Mouse (Mus musculus): Measurements from ENCODE around the gene Cpt2. TPM values are rescaled to one million over a fixed set of nuclear protein-coding genes. Genes with fewer than 3 reads are reported as not detected.
A peak's percentile ranks its signal among the peaks of the same experiment; 100 is the strongest.

Cpt2 gene
- polyA plus RNA-seq, 1 experiment from 2014 or later = 40.2 TPM

DNA sequence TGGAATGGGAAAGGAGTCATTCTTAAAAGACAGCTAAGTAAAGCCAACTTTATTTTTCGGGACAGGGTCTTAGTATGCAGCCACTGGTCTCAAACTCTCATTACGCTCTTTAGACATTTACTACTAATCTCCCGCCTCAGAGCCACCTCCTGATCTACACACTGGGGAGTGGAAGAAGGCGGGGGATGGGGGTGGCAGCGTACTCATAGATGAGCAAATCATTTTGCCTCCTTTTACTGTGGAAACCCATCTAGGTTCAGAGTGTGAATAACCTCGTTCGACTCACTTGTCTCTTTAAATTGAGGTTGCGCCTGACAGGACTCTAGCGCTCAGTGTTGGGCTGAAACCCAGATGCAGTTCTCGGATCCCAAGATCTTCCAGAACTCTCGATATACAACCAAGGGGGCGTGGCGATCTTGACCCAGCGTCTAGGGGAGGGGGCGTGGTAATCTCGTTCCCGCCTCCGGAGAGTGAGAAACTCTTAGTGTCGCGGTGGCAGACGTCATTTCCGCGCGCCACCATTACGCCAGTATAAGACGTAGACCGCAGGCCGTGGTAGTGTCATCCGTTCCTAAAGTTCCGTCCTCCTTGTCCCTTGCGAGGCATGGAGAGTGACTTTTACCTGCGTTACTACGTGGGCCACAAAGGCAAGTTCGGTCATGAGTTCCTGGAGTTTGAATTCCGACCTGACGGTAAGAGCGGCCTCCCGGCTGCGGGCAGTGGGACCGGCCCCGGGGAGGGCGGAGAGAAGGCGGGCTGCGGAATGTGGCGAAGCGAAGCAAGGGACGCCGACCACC, 44.0 kb downstream of the Cpt2 start, which contains the start of gene Magoh:
TSS of gene Magoh (plus strand) at position 502 of the 797 bp plus-strand sequence.
- peak; percentile 99 for DNase-seq (ENCODE audit: low spot score)
- 4% methylated on average over 48 of the region's 48 CpGs for WGBS
- H3K4me3 ChIP-seq (ENCODE audit: low read depth, low read length) = peak within 1 kb of the TSS; percentile 81
- H3K27me3 ChIP-seq (ENCODE audit: control insufficient read depth, insufficient read depth, low read length) = no peaks in the 10 kb centered on the region
- H3K27ac ChIP-seq (replicated peaks; ENCODE audit: low read depth, low read length) = peak within 1 kb of the TSS; percentile 58; the same call in 1 of the 2 replicates
- peak; percentile 94 for ATAC-seq (ENCODE audit: insufficient number of reproducible peaks, low FRiP score, low TSS enrichment, low read depth)
- H3K4me2 ChIP-seq (ENCODE audit: low read depth, severe bottlenecking) = peak within 1 kb of the TSS; percentile 59
- H3K36me3 ChIP-seq (ENCODE audit: control insufficient read depth, insufficient read depth, low read length) = peaks cover 13% of the 10 kb centered on the region
- H3K4me1 ChIP-seq (ENCODE audit: control insufficient read depth, insufficient read depth, low read length) = 0 out of 2 replicates have a peak, but pooled peaks cover 3% of the 10 kb centered on the region
- no peaks in the 10 kb centered on the region for H3K9me3 ChIP-seq (ENCODE audit: control insufficient read depth, low read length)
- peak within 1 kb of the TSS; percentile 78 for H3K9ac ChIP-seq (ENCODE audit: low read length)

DNA sequence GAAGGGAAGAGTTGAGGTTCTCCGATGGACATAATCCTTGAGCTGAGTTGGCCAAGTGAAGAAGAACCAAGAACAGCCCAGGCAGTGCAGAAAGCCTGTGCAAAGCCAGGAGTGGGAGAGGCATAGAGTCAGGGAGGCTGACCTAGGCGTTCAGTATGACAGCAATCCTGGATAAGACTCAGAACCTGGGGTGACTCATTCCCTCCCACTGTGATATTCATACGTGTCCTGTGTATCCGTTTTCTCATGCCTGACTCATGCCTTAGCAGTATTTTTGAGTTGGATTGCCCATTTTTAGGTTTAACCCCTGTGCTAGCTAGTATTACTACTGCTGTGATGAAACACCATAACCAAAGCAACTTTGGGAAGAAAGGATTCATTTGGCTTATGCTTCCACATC, 58.5 kb downstream of the Cpt2 start:
- Histone ChIP-seq H3K9ac (ENCODE audit: low read length) (no peak overlapping the region), H3K4me2 (ENCODE audit: low read depth, severe bottlenecking) (no peak overlapping the region), H3K27ac (replicated peaks; ENCODE audit: low read depth, low read length) (no peak overlapping the region), H3K9me3 (ENCODE audit: control insufficient read depth, low read length) (no peaks in the 10 kb centered on the region), H3K27me3 (ENCODE audit: control insufficient read depth, insufficient read depth, low read length) (no peaks in the 10 kb centered on the region), H3K4me3 (ENCODE audit: low read depth, low read length) (no peak overlapping the region), H3K4me1 (ENCODE audit: control insufficient read depth, insufficient read depth, low read length) (no peaks in the 10 kb centered on the region), H3K36me3 (ENCODE audit: control insufficient read depth, insufficient read depth, low read length) (no peaks in the 10 kb centered on the region)
- no peak for DNase-seq (ENCODE audit: low spot score)
- whole genome bisulfite sequencing = 89% methylated on average over 4 of the region's 4 CpGs
- no peak for ATAC-seq (ENCODE audit: insufficient number of reproducible peaks, low FRiP score, low TSS enrichment, low read depth)

DNA sequence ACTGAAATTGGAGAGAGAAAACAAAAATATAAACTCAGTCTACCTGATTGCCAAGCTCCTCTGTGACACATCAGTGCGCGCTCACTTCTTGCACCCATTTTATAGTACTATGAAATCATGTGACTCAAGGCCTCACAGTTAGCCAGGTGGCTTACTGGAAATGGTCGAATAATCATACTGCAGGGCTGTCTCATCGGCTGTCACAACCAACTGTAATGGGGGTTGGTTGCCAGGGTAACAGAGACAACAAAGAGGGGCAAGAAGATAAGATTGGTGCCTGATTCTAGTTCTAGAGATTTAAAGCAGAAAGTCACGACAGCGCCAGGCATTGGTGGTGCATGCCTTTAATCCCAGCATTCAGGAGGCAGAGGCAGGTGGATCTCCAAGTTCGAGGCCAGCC, 64.4 kb downstream of the Cpt2 start:
- Histone ChIP-seq H3K9ac (ENCODE audit: low read length) (no peak overlapping the region), H3K9me3 (ENCODE audit: control insufficient read depth, low read length) (no peaks in the 10 kb centered on the region), H3K27ac (replicated peaks; ENCODE audit: low read depth, low read length) (no peak overlapping the region), H3K27me3 (ENCODE audit: control insufficient read depth, insufficient read depth, low read length) (no peaks in the 10 kb centered on the region), H3K36me3 (ENCODE audit: control insufficient read depth, insufficient read depth, low read length) (no peaks in the 10 kb centered on the region; the same call in 1 of the 2 replicates), H3K4me2 (ENCODE audit: low read depth, severe bottlenecking) (no peak overlapping the region), H3K4me3 (ENCODE audit: low read depth, low read length) (no peak overlapping the region), H3K4me1 (ENCODE audit: control insufficient read depth, insufficient read depth, low read length) (no peaks in the 10 kb centered on the region)
- 93% methylated on average over 7 of the region's 7 CpGs for whole genome bisulfite sequencing
- DNase-seq (ENCODE audit: low spot score) = no peak
- ATAC-seq (ENCODE audit: insufficient number of reproducible peaks, low FRiP score, low TSS enrichment, low read depth) = no peak

DNA sequence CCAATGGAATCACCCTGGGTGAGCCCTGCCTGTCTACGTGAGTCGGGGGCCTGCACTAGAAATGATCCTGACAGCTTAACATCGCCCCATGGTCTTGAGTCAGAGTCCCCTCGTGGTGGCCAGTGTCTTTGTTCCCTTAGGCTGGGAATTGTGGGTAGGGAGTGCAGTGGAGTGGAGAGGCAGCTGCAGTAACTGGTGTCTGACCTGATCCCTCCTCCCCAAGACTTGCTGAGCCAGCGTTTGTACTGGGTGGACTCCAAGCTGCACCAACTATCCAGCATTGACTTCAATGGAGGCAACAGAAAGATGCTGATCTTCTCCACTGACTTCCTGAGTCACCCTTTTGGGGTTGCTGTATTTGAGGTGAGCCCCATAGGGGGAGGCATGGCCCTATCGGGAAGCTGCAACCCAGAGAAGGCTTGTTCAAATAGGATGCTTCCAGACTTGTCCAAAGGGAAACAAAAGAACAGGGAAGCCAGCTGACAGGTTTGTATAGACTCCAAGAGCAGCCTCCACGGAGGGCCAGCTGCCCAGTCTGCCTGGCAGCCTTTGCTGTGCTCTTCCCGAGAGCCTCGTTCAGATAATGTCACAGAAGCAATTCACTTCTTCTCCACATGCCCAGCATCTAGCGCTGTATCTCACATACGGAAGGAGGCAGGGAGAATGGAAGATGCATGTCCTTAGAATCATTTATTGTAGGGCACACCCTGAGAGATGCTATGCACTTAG, 66.3 kb downstream of the Cpt2 start:
- WGBS = 80% methylated on average over 11 of the region's 11 CpGs
- H3K4me3 ChIP-seq (ENCODE audit: low read depth, low read length) = no peak overlapping the region
- no peaks in the 10 kb centered on the region for H3K27me3 ChIP-seq (ENCODE audit: control insufficient read depth, insufficient read depth, low read length)
- no peak overlapping the region for H3K9ac ChIP-seq (ENCODE audit: low read length)
- H3K4me2 ChIP-seq (ENCODE audit: low read depth, severe bottlenecking) = no peak overlapping the region
- ATAC-seq (ENCODE audit: insufficient number of reproducible peaks, low FRiP score, low TSS enrichment, low read depth) (no peak), DNase-seq (ENCODE audit: low spot score) (no peak)
- no peak overlapping the region for H3K27ac ChIP-seq (replicated peaks; ENCODE audit: low read depth, low read length)
- H3K36me3 ChIP-seq (ENCODE audit: control insufficient read depth, insufficient read depth, low read length) = no peaks in the 10 kb centered on the region; the same call in 1 of the 2 replicates
- H3K4me1 ChIP-seq (ENCODE audit: control insufficient read depth, insufficient read depth, low read length) = no peaks in the 10 kb centered on the region
- H3K9me3 ChIP-seq (ENCODE audit: control insufficient read depth, low read length) = no peaks in the 10 kb centered on the region

Other genes with a start within 250 kb of the Cpt2 start
- gene Dmrtb1, start 239.4 kb downstream of the Cpt2 start, polyA plus RNA-seq (2014; fragmentation: Nextera tagmentation; extraction: Ambion mirVana) = 0.11 and 0.14 TPM in 2 replicates
- gene Lrp8, start 121.3 kb downstream of the Cpt2 start, polyA plus RNA-seq (2014; fragmentation: Nextera tagmentation; extraction: Ambion mirVana) = 5.0 and 8.9 TPM in 2 replicates
- gene Magoh, start 43.9 kb downstream of the Cpt2 start, polyA plus RNA-seq (2014; fragmentation: Nextera tagmentation; extraction: Ambion mirVana) = 284 and 285 TPM in 2 replicates
- gene 0610037L13Rik, start 33.8 kb downstream of the Cpt2 start, polyA plus RNA-seq (2014; fragmentation: Nextera tagmentation; extraction: Ambion mirVana) = 123 and 130 TPM in 2 replicates
- not detected in 2 replicates for gene Slc1a7, start 44.7 kb upstream of the Cpt2 start, polyA plus RNA-seq (2014; fragmentation: Nextera tagmentation; extraction: Ambion mirVana)
- gene Podn, start 172.8 kb upstream of the Cpt2 start, polyA plus RNA-seq (2014; fragmentation: Nextera tagmentation; extraction: Ambion mirVana) = 0.35 and 1.0 TPM in 2 replicates
- gene Scp2, start 221.4 kb upstream of the Cpt2 start, polyA plus RNA-seq (2014; fragmentation: Nextera tagmentation; extraction: Ambion mirVana) = 147 and 161 TPM in 2 replicates
- gene Echdc2, start 241.8 kb upstream of the Cpt2 start, polyA plus RNA-seq (2014; fragmentation: Nextera tagmentation; extraction: Ambion mirVana) = 36.7 and 38.3 TPM in 2 replicates

Data from limb, embryonic 11.5 days (tissue).